Comparison of ENCODE assay signal across 8 mouse cellular contexts in genomic region chr10:82629111-82629585, GRCm38 (mm10). TPM values are rescaled to one million over a fixed set of nuclear protein-coding genes. Genes with fewer than 3 reads are reported as not detected.
A peak's percentile ranks its signal among the peaks of the same experiment; 100 is the strongest.
DNase-seq lines count a peak whose midpoint lies in the region; ATAC-seq and TF ChIP-seq lines count a peak whose summit lies in the region.

No protein-coding gene starts in this region.

- intact Hi-C loops in gastrocnemius, postnatal 14 days (cut with DNase I; ENCODE audit: low total_unique reads) = no loop called here

- peaks cover 14% of the 10 kb centered on the region for H3K36me3 ChIP-seq in lung, embryonic 14.5 days (ENCODE audit: insufficient read depth)
- H3K36me3 ChIP-seq in liver, embryonic 11.5 days (ENCODE audit: control insufficient read depth, insufficient read depth, low read length) = peaks cover 15% of the 10 kb centered on the region
- H3K36me3 ChIP-seq in neural tube, embryonic 13.5 days = peaks cover 21% of the 10 kb centered on the region

- TF ChIP-seq CTCF in lung, embryonic 14.5 days (IDR thresholded peaks at IDR 0.05; ENCODE audit: low read depth) = no peak

- no peaks in the 10 kb centered on the region for H3K27me3 ChIP-seq in lung, embryonic 14.5 days (ENCODE audit: insufficient read depth, low read length)
- H3K27me3 ChIP-seq in liver, embryonic 11.5 days (replicated peaks; ENCODE audit: control insufficient read depth, insufficient read depth, low read length) = no peaks in the 10 kb centered on the region
- H3K27me3 ChIP-seq in neural tube, embryonic 13.5 days = no peaks in the 10 kb centered on the region

- peak overlapping the region; percentile 75 for H3K4me2 ChIP-seq in lung, embryonic 14.5 days
- peak overlapping the region; percentile 98 for H3K4me2 ChIP-seq in liver, embryonic 11.5 days
- H3K4me2 ChIP-seq in neural tube, embryonic 13.5 days = peak overlapping the region; percentile 88

- H3K9ac ChIP-seq in lung, embryonic 14.5 days = peak overlapping the region; percentile 88
- peak overlapping the region; percentile 81 for H3K9ac ChIP-seq in liver, embryonic 11.5 days (ENCODE audit: low read depth, low read length)
- peak overlapping the region; percentile 87 for H3K9ac ChIP-seq in neural tube, embryonic 13.5 days

- 0 out of 2 replicates have a peak, but pooled peaks cover 6% of the 10 kb centered on the region for H3K4me1 ChIP-seq in lung, embryonic 14.5 days (ENCODE audit: insufficient read depth)
- H3K4me1 ChIP-seq in liver, embryonic 11.5 days (replicated peaks; ENCODE audit: control insufficient read depth, insufficient read depth, low read length) = peaks cover 6% of the 10 kb centered on the region
- H3K4me1 ChIP-seq in neural tube, embryonic 13.5 days (replicated peaks) = peaks cover 25% of the 10 kb centered on the region

- peak overlapping the region; percentile 77 for H3K4me3 ChIP-seq in lung, embryonic 14.5 days (ENCODE audit: low read depth, low read length)
- peak overlapping the region; percentile 85 for H3K4me3 ChIP-seq in liver, embryonic 11.5 days (ENCODE audit: low read depth, low read length)
- peak overlapping the region; percentile 74 for H3K4me3 ChIP-seq in neural tube, embryonic 13.5 days

- WGBS in lung, embryonic 14.5 days = 5% methylated on average over 11 of the region's 11 CpGs
- 5% methylated on average over 11 of the region's 11 CpGs for WGBS in liver, embryonic 11.5 days
- WGBS in neural tube, embryonic 13.5 days = 6% methylated on average over 11 of the region's 11 CpGs

- H3K9me3 ChIP-seq in lung, embryonic 14.5 days (ENCODE audit: low read depth, low read length) = peaks cover 4% of the 10 kb centered on the region; the same call in 1 of the 2 replicates
- H3K9me3 ChIP-seq in liver, embryonic 11.5 days (ENCODE audit: control insufficient read depth, low read length) = no peaks in the 10 kb centered on the region; the same call in 1 of the 2 replicates
- H3K9me3 ChIP-seq in neural tube, embryonic 13.5 days = no peaks in the 10 kb centered on the region

- peak overlapping the region; percentile 89 for H3K27ac ChIP-seq in lung, embryonic 14.5 days (ENCODE audit: low read depth)
- peak overlapping the region; percentile 83 for H3K27ac ChIP-seq in liver, embryonic 11.5 days (ENCODE audit: low read depth, low read length)
- H3K27ac ChIP-seq in neural tube, embryonic 13.5 days (replicated peaks) = peak overlapping the region; percentile 94

- ATAC-seq in lung, embryonic 14.5 days (ENCODE audit: insufficient read depth) = no peak; the same call in none of the 2 replicates
- peak; percentile 40 for ATAC-seq in common myeloid progenitor, adult 5-6 weeks (replicated peaks; ENCODE audit: low read depth, poor library complexity, severe bottlenecking)
- peak; percentile 50; the same call in 1 of the 2 replicates for ATAC-seq in liver, embryonic 11.5 days (replicated peaks; ENCODE audit: low FRiP score)
- ATAC-seq in neural tube, embryonic 13.5 days (ENCODE audit: low read depth) = peak; percentile 59

- DNase-seq in lung, embryonic 14.5 days = no peak
- DNase-seq in lung, postnatal 14 days = no peak
- DNase-seq in heart, postnatal 4 days = peak; percentile 37
- DNase-seq in liver, embryonic 11.5 days (ENCODE audit: low spot score) = no peak
- DNase-seq in layer of hippocampus, postnatal 36 days = no peak
- DNase-seq in gastrocnemius, postnatal 14 days = no peak

RNA-seq across cellular contexts. Expression of gene Tdg, which starts 0.5 kb away (rescaled TPM):
- 174 and 176 TPM in 2 replicates for polyA plus RNA-seq in lung, embryonic 14.5 days (2014; fragmentation: Nextera tagmentation; extraction: Ambion mirVana)
- total RNA-seq in common myeloid progenitor, adult 5-6 weeks (2017) = 97.6 and 111 TPM in 2 replicates
- 10 to 100 TPM; 43.8 to 48.9 TPM for total RNA-seq in heart, postnatal 4 days (2021)
- 138 and 147 TPM in 2 replicates for polyA plus RNA-seq in liver, embryonic 11.5 days (2014; fragmentation: Nextera tagmentation; extraction: Ambion mirVana)
- 195 and 217 TPM in 2 replicates for polyA plus RNA-seq in neural tube, embryonic 13.5 days (2015; fragmentation: Nextera tagmentation; extraction: Ambion mirVana)
- 10 to 100 TPM; 41.8 to 48.0 TPM for total RNA-seq in layer of hippocampus, postnatal 36 days (2021)
- 10 to 100 TPM; 16.2 to 18.8 TPM for total RNA-seq in gastrocnemius, postnatal 14 days (2021)

RNA-seq across cellular contexts. Expression of gene 1190007I07Rik, which starts 6.1 kb away (rescaled TPM):
- polyA plus RNA-seq in lung, embryonic 14.5 days (2014; fragmentation: Nextera tagmentation; extraction: Ambion mirVana) = 34.6 and 35.6 TPM in 2 replicates
- 50.7 and 129 TPM in 2 replicates for total RNA-seq in common myeloid progenitor, adult 5-6 weeks (2017)
- 10 to 100 TPM; 18.6 to 21.7 TPM for total RNA-seq in heart, postnatal 4 days (2021)
- 80.1 and 84.2 TPM in 2 replicates for polyA plus RNA-seq in liver, embryonic 11.5 days (2014; fragmentation: Nextera tagmentation; extraction: Ambion mirVana)
- polyA plus RNA-seq in neural tube, embryonic 13.5 days (2015; fragmentation: Nextera tagmentation; extraction: Ambion mirVana) = 36.8 and 37.1 TPM in 2 replicates
- total RNA-seq in layer of hippocampus, postnatal 36 days (2021) = 10 to 100 TPM; 18.0 to 23.8 TPM
- 10 to 100 TPM; 24.4 to 26.3 TPM for total RNA-seq in gastrocnemius, postnatal 14 days (2021)
